Mouse (Mus musculus) NIH3T3 (cell line): ENCODE results near the gene Sap25.

Source experiments
- DNase-seq: peaks from one replicate; pipeline ENCODE4 v3.0.0-alpha.2; 2012; ENCODE audit warnings: low read depth

The Sap25 gene

GRCm38 (mm10) chr5:137641054-137641453 is at the start of gene Sap25:
Gene Sap25 (plus strand): TSS chr5:137641334.
- peak; percentile 30 for DNase-seq

GRCm38 (mm10) chr5:137595921-137596320 is 45.2 kb upstream of the Sap25 start:
- no peak for DNase-seq

- no peak for DNase-seq
These were observed 44.4 kb upstream of the Sap25 start for GRCm38 (mm10) chr5:137596601-137597261.

GRCm38 (mm10) chr5:137597625-137598024 is 43.5 kb upstream of the Sap25 start:
- DNase-seq, result no peak

GRCm38 (mm10) chr5:137598100-137598826 is 42.9 kb upstream of the Sap25 start:
- no peak for DNase-seq

GRCm38 (mm10) chr5:137599600-137599999 is 41.5 kb upstream of the Sap25 start:
- no peak for DNase-seq

- DNase-seq, result no peak
These were observed 40.9 kb upstream of the Sap25 start for GRCm38 (mm10) chr5:137600281-137600618.

- DNase-seq, result peak; percentile 98
These were observed 40.3 kb upstream of the Sap25 start, which contains the start of gene Mospd3 for GRCm38 (mm10) chr5:137600619-137601364. Gene Mospd3 (minus strand): TSS chr5:137601058.

GRCm38 (mm10) chr5:137601365-137601729 is 39.8 kb upstream of the Sap25 start:
- peak; percentile 71 for DNase-seq

- no peak for DNase-seq
These were observed 33.1 kb upstream of the Sap25 start for GRCm38 (mm10) chr5:137607860-137608653.

- no peak for DNase-seq
These were observed 32.4 kb upstream of the Sap25 start for GRCm38 (mm10) chr5:137608654-137609190.

- DNase-seq, result no peak
These were observed 31.8 kb upstream of the Sap25 start for GRCm38 (mm10) chr5:137609292-137609691.

GRCm38 (mm10) chr5:137610056-137610455 is 31.1 kb upstream of the Sap25 start:
- DNase-seq, result peak; percentile 34

- DNase-seq, result peak; percentile 95
These were observed 30.4 kb upstream of the Sap25 start for GRCm38 (mm10) chr5:137610548-137611244.

GRCm38 (mm10) chr5:137611245-137611602 is 29.9 kb upstream of the Sap25 start:
- DNase-seq, result peak; percentile 92

- no peak for DNase-seq
These were observed 28.1 kb upstream of the Sap25 start for GRCm38 (mm10) chr5:137613076-137613475.

GRCm38 (mm10) chr5:137613550-137613949 is 27.6 kb upstream of the Sap25 start, which contains the start of gene Pcolce:
Gene Pcolce (minus strand): TSS chr5:137613784.
- peak; percentile 85 for DNase-seq

- DNase-seq, result peak; percentile 34
These were observed 26.2 kb upstream of the Sap25 start for GRCm38 (mm10) chr5:137614921-137615320.

GRCm38 (mm10) chr5:137615347-137615746 is 25.8 kb upstream of the Sap25 start:
- DNase-seq, result no peak

- DNase-seq, result no peak
These were observed 17.1 kb upstream of the Sap25 start for GRCm38 (mm10) chr5:137623937-137624530.

GRCm38 (mm10) chr5:137627991-137628390 is 13.1 kb upstream of the Sap25 start:
- DNase-seq, result peak; percentile 76
